Mouse (Mus musculus) gastrocnemius, adult 18-20 months (tissue): ENCODE measurements at regions not wholly inside any gene's neighbourhood (a gene's known extent, or its start where the extent isn't known, plus 50 kb on each side); places are given as distances from the start of the nearest gene placed in this dataset.

Source experiments
- DNase-seq: peaks from one replicate; pipeline ENCODE4 v3.0.0; 2021; ENCODE audit warnings: low spot score

GRCm38 (mm10) chr7:113621316-113621715 is 107.7 kb downstream of the Far1 start:
- no peak for DNase-seq

- no peak for DNase-seq
Measured at GRCm38 (mm10) chr7:113621898-113622510, 108.4 kb downstream of the Far1 start.

DNA sequence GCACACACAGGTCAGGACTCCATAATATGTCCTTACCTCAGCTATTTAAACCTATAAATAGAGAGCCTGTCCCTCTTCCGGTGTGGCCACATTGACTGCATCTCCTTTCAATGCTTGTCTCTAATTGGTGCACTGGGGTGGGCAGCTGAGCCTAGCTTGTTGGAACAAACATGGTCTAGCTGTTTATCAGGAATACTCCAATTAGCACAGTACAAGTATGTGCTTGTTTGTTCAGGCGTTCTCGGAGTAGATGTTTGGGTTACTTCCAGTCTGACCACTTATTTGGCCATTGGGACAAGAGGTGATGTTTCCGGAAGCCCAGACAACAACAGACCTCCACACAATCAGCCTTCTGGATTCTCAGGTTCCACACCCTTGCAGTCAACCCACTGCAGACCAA is 109.7 kb downstream of the Far1 start:
- DNase-seq, result no peak

DNA sequence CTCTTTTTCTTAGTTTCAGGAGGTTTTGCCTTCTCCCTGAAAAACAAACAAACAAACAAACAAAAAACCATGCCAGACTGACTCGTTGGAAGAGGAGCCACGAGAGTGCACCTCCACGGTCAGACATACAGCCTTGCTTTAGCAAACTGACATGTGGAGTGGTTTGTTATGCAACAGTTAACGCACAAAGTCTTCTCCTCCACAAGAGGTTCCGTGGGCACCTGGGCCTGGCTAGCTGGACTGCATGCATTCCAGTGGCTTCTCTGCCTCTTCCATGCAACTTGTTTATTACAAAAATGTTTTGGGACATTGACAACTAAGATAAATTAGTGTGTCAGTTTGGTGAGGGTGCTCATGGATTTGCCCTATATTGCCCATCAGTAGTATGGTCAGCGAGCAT is 110.3 kb downstream of the Far1 start:
- DNase-seq, result no peak

DNA sequence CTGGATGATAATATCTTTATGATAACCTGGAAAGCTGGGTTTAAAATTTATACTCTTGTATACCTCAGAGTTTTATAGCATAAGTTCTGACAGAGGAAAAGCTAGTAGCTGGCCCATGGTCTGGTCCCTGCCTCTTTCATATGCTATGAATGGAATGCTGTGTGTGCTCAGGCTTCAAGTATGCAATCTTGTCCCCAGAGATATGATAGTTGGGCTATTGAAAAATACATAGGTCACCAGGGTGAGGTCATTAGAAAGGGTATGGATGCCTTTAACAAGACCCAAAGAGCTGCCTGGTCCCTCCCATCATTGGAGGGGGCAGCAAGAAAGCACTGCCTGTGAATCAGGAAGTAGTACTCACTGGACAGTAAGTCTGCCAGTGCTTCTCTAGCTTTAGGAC is 113.1 kb downstream of the Far1 start:
- no peak for DNase-seq

- no peak for DNase-seq
Measured at GRCm38 (mm10) chr7:113637011-113637600, 123.5 kb downstream of the Far1 start.

- no peak for DNase-seq
Measured at GRCm38 (mm10) chr7:113638098-113638497, 124.5 kb downstream of the Far1 start.

DNA sequence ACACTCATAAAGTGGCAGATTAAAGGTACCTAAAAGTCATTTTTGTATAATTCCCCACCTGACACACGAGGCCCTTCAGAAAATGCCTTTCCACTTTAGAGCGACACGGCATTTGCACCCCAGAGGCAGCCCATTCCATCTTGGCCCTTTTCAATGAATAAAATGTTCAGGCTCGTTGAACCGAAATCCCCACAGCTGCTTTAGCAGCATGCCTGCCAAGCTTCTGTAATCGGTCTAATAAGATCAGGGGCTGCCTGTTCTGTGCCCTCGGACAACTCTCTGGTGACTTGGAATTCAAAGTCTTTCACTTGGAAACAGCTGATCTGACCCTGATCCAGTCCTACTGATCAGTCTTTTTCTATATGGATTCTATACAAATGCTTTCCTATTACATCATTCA is 123.3 kb upstream of the Spon1 start:
- no peak for DNase-seq

- no peak for DNase-seq
Measured at GRCm38 (mm10) chr7:113650631-113651030, 115.2 kb upstream of the Spon1 start.

GRCm38 (mm10) chr7:113651696-113652095 is 114.1 kb upstream of the Spon1 start:
- no peak for DNase-seq

- peak; percentile 5 for DNase-seq
Measured at GRCm38 (mm10) chr7:113653130-113653529, 112.7 kb upstream of the Spon1 start.

DNA sequence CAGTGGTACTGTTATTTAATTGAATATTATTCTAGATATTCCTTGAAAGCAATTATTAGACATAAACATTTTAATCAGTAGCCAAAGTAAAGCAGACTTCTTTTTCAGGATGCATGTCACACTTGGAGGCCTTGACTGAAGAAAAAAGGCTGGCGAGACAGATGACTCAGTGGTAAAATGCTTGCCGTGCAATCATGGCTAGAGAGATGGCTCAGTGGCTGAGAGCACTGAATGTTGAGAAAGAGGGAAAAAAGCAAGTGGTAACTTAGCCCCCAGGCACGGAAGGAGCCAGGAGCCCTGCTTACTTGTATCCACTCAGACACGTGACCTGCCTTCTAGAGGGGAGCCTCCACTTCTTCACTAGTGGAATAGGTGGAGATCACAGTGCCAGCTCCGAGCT is 110.5 kb upstream of the Spon1 start:
- no peak for DNase-seq

GRCm38 (mm10) chr7:113672779-113673595 is 92.8 kb upstream of the Spon1 start:
- DNase-seq, result no peak

- DNase-seq, result no peak
Measured at GRCm38 (mm10) chr7:113673596-113673956, 92.2 kb upstream of the Spon1 start.

- DNase-seq, result no peak
Measured at GRCm38 (mm10) chr7:113682271-113682670, 83.5 kb upstream of the Spon1 start.

GRCm38 (mm10) chr7:113685349-113685748 is 80.4 kb upstream of the Spon1 start:
- no peak for DNase-seq

DNA sequence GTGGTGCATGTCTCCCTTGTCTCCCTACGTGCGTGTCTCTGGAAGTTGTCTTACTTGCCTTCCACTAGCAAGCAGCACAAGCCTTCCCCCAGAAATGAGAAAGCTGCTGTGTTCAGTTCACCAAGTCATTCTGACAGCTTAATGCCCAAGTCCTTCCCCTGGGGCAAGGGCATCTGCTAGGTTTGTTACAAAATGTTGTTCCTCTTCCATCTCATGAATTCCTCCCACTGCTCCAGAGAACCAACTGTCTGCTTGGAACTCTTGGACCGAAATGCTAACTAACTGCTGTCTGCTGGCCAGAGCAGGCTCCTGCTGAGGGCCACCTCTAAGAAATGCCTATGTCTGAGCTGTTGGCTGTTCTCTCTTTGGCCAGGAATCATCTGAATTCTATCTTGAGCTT is 79.3 kb upstream of the Spon1 start:
- DNase-seq, result no peak

DNA sequence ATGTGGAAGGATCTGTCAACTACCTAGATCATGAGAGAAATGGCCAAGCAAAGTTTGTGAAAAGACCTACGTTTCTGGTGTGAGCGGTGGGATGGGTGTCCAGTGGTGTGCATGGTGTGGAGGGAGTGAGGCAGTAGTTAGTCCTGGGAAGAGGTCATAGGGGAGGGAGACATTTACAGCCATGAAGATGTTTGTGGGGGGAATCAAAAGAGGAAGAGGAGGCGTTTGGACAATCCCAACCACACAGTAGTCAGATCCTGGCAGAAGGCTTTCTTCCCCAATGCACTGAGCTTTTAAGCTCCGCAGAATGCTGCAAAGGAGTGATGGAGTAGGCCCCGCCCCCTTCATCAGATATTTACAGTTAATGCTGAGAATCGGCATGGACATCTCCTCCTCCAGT is 78.2 kb upstream of the Spon1 start:
- DNase-seq, result no peak

DNA sequence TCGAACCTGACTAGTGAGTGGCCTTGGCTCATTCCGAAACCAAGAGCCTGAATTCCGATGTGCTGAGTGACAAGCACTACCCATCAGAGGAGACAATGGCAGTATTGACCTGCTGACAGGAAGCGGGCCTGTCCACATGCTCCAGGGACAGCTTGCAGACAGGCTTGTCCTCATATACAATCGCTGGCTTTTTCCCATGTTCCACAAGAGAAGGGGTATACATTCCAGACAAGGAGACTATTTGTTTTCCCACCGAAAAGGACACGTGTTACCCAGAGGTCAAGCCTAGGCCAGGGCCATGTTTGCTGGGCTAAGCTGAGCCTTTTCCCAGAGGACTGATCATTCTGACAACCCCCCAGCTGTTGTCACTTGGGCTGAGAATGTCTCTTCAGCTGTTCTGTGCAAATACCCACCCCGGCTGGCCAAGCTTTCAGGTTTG is 77.5 kb upstream of the Spon1 start:
- no peak for DNase-seq

- DNase-seq, result no peak
Measured at GRCm38 (mm10) chr7:113688717-113689116, 77.1 kb upstream of the Spon1 start.

GRCm38 (mm10) chr7:113689131-113689530 is 76.7 kb upstream of the Spon1 start:
- no peak for DNase-seq

- DNase-seq, result no peak
Measured at GRCm38 (mm10) chr7:113691756-113692155, 74.0 kb upstream of the Spon1 start.

DNA sequence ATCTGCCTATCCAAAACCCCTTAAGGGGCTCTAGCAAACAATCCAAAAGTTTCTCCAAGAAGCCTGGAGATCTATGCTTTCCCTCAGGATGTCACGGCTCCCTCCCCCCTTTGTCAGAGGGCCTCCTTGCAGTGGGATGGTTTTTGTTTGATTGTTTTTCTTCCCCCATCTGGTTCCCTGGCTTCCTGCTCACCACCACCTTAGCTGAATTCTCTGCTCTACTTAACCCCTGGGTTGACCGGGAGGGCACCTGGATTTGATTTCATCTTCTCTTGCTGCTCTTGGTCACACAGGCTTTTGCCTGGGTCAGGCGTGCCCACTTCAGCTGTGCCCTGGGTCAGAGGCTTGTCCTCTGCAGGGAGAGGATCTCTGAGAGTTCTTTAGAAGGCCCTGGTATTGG is 72.3 kb upstream of the Spon1 start:
- no peak for DNase-seq
